Comparison of ENCODE assay signal across 8 mouse cellular contexts in genomic region chr5:36795647-36796295, GRCm38 (mm10). TPM values are rescaled to one million over a fixed set of nuclear protein-coding genes. Genes with fewer than 3 reads are reported as not detected.
DNase-seq lines count a peak whose midpoint lies in the region; ATAC-seq and TF ChIP-seq lines count a peak whose summit lies in the region.
"Not testable (repeated sequence)": the region's sequence is repeated elsewhere in the genome, so short reads cannot be mapped to it uniquely, and the experiment has no call there.

No protein-coding gene starts in this region.

- peak; percentile 34 to 55 for DNase-seq in CD8-positive naive resting alpha-beta T cell, adult 2 months (ENCODE audit: low read depth in 2 of 2, low spot score in 2 of 2)
- peak; percentile 43 for DNase-seq in c-Kit-negative CD71-positive TER-119-positive erythroid progenitor cells, embryonic 14.5 days (ENCODE audit: low read depth, low spot score)
- DNase-seq in forebrain, embryonic 10.5 days (ENCODE audit: extremely low spot score, low spot score) = peak; percentile 57
- peak; percentile 77 for DNase-seq in kidney, postnatal 10 days
- peak; percentile 68 for DNase-seq in liver, embryonic 11.5 days (ENCODE audit: low spot score)
- DNase-seq in splenic B cell, adult 2 months (ENCODE audit: low read depth, low spot score) = peak; percentile 78

- H3K79me2 ChIP-seq in myocyte (ENCODE audit: control insufficient read depth, insufficient read depth) = peaks cover 22% of the 10 kb centered on the region

- peak overlapping the region; percentile 44 for H3ac ChIP-seq in myocyte (ENCODE audit: control insufficient read depth, insufficient read length)

- peak overlapping the region; percentile 94 for H3K27ac ChIP-seq in forebrain, embryonic 10.5 days
- peak overlapping the region; percentile 93 to 96 for H3K27ac ChIP-seq in heart, embryonic 14.5 days (replicated peaks in 1 of 2; ENCODE audit: control insufficient read depth in 1 of 2, insufficient read depth in 1 of 2, low read depth in 2 of 2, low read length in 2 of 2)
- H3K27ac ChIP-seq in liver, embryonic 11.5 days (ENCODE audit: low read depth, low read length) = peak overlapping the region; percentile 91

- peaks cover 27% of the 10 kb centered on the region for H3K36me3 ChIP-seq in forebrain, embryonic 10.5 days (replicated peaks)
- H3K36me3 ChIP-seq in heart, embryonic 14.5 days (ENCODE audit: control insufficient read depth, insufficient read depth, low read length) = peaks cover 11% of the 10 kb centered on the region
- H3K36me3 ChIP-seq in liver, embryonic 11.5 days (ENCODE audit: control insufficient read depth, insufficient read depth, low read length); splenic B cell, adult 2 months (ENCODE audit: control insufficient read depth, insufficient read depth, low read length, poor library complexity, severe bottlenecking): not testable (repeated sequence)
- peaks cover 19% of the 10 kb centered on the region for H3K36me3 ChIP-seq in myocyte (ENCODE audit: control insufficient read depth, insufficient read depth)

- H3K4me3 ChIP-seq in forebrain, embryonic 10.5 days = peak overlapping the region; percentile 74
- H3K4me3 ChIP-seq in heart, embryonic 14.5 days (ENCODE audit: control insufficient read depth in 1 of 2, insufficient read depth in 1 of 2, low read depth in 1 of 2, low read length in 2 of 2) = peak overlapping the region; percentile 72 to 75
- peak overlapping the region; percentile 80 for H3K4me3 ChIP-seq in liver, embryonic 11.5 days (ENCODE audit: low read depth, low read length)
- peak overlapping the region; percentile 55 for H3K4me3 ChIP-seq in myocyte

- H3K27me3 ChIP-seq in forebrain, embryonic 10.5 days (ENCODE audit: poor library complexity, severe bottlenecking); heart, embryonic 14.5 days (ENCODE audit: control insufficient read depth, insufficient read depth, low read length); liver, embryonic 11.5 days (replicated peaks; ENCODE audit: control insufficient read depth, insufficient read depth, low read length); myocyte (ENCODE audit: control insufficient read depth, insufficient read depth, insufficient read length); splenic B cell, adult 2 months (ENCODE audit: control insufficient read depth, insufficient read depth, low read length, poor library complexity, severe bottlenecking): not testable (repeated sequence)

- H3K9ac ChIP-seq in heart, embryonic 14.5 days (ENCODE audit: low read length) = peak overlapping the region; percentile 85
- H3K9ac ChIP-seq in liver, embryonic 11.5 days (ENCODE audit: low read depth, low read length) = peak overlapping the region; percentile 86

- not testable (repeated sequence) for H3K9me3 ChIP-seq in forebrain, embryonic 10.5 days; heart, embryonic 14.5 days (ENCODE audit: control insufficient read depth, low read length); liver, embryonic 11.5 days (ENCODE audit: control insufficient read depth, low read length)

- 9% methylated on average over 37 of the region's 37 CpGs for WGBS in forebrain, embryonic 10.5 days
- WGBS in heart, embryonic 14.5 days = 3% methylated on average over 35 of the region's 37 CpGs
- 2% methylated on average over 35 of the region's 37 CpGs for WGBS in liver, embryonic 11.5 days

- not testable (repeated sequence) for TF ChIP-seq POLR2A in myocyte (IDR thresholded peaks at IDR 0.05; ENCODE audit: insufficient read length, low read depth)

- H3K4me1 ChIP-seq in forebrain, embryonic 10.5 days = peaks cover 20% of the 10 kb centered on the region
- H3K4me1 ChIP-seq in heart, embryonic 14.5 days (ENCODE audit: control insufficient read depth in 2 of 2, insufficient read depth in 2 of 2, low read length in 2 of 2); liver, embryonic 11.5 days (replicated peaks; ENCODE audit: control insufficient read depth, insufficient read depth, low read length): not testable (repeated sequence)

- H3K4me2 ChIP-seq in heart, embryonic 14.5 days (ENCODE audit: low read length) = peak overlapping the region; percentile 64
- peak overlapping the region; percentile 70 for H3K4me2 ChIP-seq in liver, embryonic 11.5 days
- H3K4me2 ChIP-seq in myocyte (ENCODE audit: low read depth) = peak overlapping the region; percentile 78

- ATAC-seq in heart, embryonic 14.5 days (ENCODE audit: insufficient number of reproducible peaks, insufficient read depth, low FRiP score, low read depth) = peak; percentile 33
- ATAC-seq in liver, embryonic 11.5 days (replicated peaks; ENCODE audit: low FRiP score) = peak; percentile 58

RNA-seq across cellular contexts. Expression of gene Mrfap1, which starts 0.8 kb away (rescaled TPM):
- 435 and 463 TPM in 2 replicates for polyA plus RNA-seq in forebrain, embryonic 10.5 days (2016; fragmentation: Nextera tagmentation; extraction: Ambion mirVana)
- 390 and 410 TPM in 2 replicates for polyA plus RNA-seq in heart, embryonic 14.5 days (2014; fragmentation: Nextera tagmentation; extraction: Ambion mirVana)
- polyA plus RNA-seq in liver, embryonic 11.5 days (2014; fragmentation: Nextera tagmentation; extraction: Ambion mirVana) = 366 and 368 TPM in 2 replicates
- 263 TPM for polyA plus RNA-seq in myocyte (2012; fragmentation: generic; extraction: Trizol)

RNA-seq across cellular contexts. Expression of gene Man2b2, which starts 34.7 kb away (rescaled TPM):
- polyA plus RNA-seq in forebrain, embryonic 10.5 days (2016; fragmentation: Nextera tagmentation; extraction: Ambion mirVana) = 12.3 and 13.0 TPM in 2 replicates
- 15.5 and 16.8 TPM in 2 replicates for polyA plus RNA-seq in heart, embryonic 14.5 days (2014; fragmentation: Nextera tagmentation; extraction: Ambion mirVana)
- 17.4 and 20.2 TPM in 2 replicates for polyA plus RNA-seq in liver, embryonic 11.5 days (2014; fragmentation: Nextera tagmentation; extraction: Ambion mirVana)
- polyA plus RNA-seq in myocyte (2012; fragmentation: generic; extraction: Trizol) = 9.7 TPM

RNA-seq across cellular contexts. Expression of gene Bloc1s4, which starts 47.3 kb away (rescaled TPM):
- polyA plus RNA-seq in forebrain, embryonic 10.5 days (2016; fragmentation: Nextera tagmentation; extraction: Ambion mirVana) = 19.7 and 20.6 TPM in 2 replicates
- 19.9 and 22.7 TPM in 2 replicates for polyA plus RNA-seq in heart, embryonic 14.5 days (2014; fragmentation: Nextera tagmentation; extraction: Ambion mirVana)
- polyA plus RNA-seq in liver, embryonic 11.5 days (2014; fragmentation: Nextera tagmentation; extraction: Ambion mirVana) = 29.1 and 30.0 TPM in 2 replicates
- 20.3 TPM for polyA plus RNA-seq in myocyte (2012; fragmentation: generic; extraction: Trizol)

Comparison
In these comparisons a context has a peak if more than half of its experiments do, and no peak if none do; other contexts are left out.
1. Peak in every context shown above with its lines: DNase-seq, ATAC-seq, H3K4me3 ChIP-seq and H3K27ac ChIP-seq.